In genomic region chr4:133027721-133028120, GRCm38 (mm10) we compare ENCODE assay signal across 13 mouse cellular contexts. TPM values are rescaled to one million over a fixed set of nuclear protein-coding genes. Genes with fewer than 3 reads are reported as not detected.
"Had no signal": no experiment of that assay in that cellular context is flagged by ENCODE, and none has a peak within 500 bp of the region (broad histone marks: within the 10 kb centered on the region; RNA-seq: fewer than 3 reads in every experiment).

No protein-coding gene starts in this region.

- DNase-seq: kidney, postnatal 25 days; layer of hippocampus, postnatal 36 days; lung, embryonic 14.5 days; lung, postnatal 10 days; lung, postnatal 4 days; spleen, adult 18-20 months; thymus, adult 2 months; thymus, postnatal 25 days had no signal

- H3K9ac ChIP-seq: limb, embryonic 15.5 days; liver, embryonic 12.5 days; lung, embryonic 14.5 days; midbrain, embryonic 15.5 days had no signal

- H3K4me3 ChIP-seq: limb, embryonic 15.5 days; liver, embryonic 12.5 days; midbrain, embryonic 10.5 days; midbrain, embryonic 15.5 days had no signal

- ATAC-seq: liver, embryonic 12.5 days; midbrain, embryonic 15.5 days had no signal

- H3K36me3 ChIP-seq: midbrain, embryonic 15.5 days had no signal

- H3K9me3 ChIP-seq: limb, embryonic 15.5 days; liver, embryonic 12.5 days; midbrain, embryonic 10.5 days; midbrain, embryonic 15.5 days had no signal

- H3K4me2 ChIP-seq: limb, embryonic 15.5 days; liver, embryonic 12.5 days; lung, embryonic 14.5 days; midbrain, embryonic 15.5 days had no signal

- H3K27me3 ChIP-seq: limb, embryonic 15.5 days; liver, embryonic 12.5 days; midbrain, embryonic 15.5 days had no signal

- H3K27ac ChIP-seq: liver, embryonic 12.5 days had no signal

RNA-seq across cellular contexts. Expression of gene Fgr, which starts 53.8 kb away (rescaled TPM):
- polyA plus RNA-seq: neural tube, embryonic 14.5 days had no signal
